Mouse (Mus musculus): ENCODE measurements around the gene Adamtsl5.

The Adamtsl5 gene

DNA sequence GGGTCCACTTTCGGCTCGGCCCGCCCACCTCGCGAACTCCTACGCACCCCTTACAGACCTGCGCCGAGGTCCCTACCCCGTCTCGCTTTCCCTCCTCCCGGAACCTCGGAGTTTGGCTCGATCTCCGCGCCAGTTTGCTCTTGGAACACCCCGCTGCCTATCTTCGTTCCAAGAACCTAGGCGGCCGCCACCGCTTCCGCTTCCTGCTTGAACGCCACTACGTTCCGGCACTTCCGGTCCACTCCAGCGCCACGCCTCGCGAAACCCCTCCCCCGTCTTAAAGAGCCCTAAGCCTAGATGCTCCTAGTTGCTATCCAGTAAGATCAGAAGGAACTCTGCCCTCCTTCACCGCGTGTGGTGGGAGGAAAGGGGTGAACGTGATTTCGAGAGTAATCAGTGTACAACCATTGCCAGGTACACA, 27.9 kb downstream of the Adamtsl5 start, which contains the start of gene 2310011J03Rik:
2310011J03Rik (minus strand) TSS at position 198 of the 421 bp plus-strand sequence.
- DNase-seq (ENCODE audit: low spot score) = peak; percentile 68

DNA sequence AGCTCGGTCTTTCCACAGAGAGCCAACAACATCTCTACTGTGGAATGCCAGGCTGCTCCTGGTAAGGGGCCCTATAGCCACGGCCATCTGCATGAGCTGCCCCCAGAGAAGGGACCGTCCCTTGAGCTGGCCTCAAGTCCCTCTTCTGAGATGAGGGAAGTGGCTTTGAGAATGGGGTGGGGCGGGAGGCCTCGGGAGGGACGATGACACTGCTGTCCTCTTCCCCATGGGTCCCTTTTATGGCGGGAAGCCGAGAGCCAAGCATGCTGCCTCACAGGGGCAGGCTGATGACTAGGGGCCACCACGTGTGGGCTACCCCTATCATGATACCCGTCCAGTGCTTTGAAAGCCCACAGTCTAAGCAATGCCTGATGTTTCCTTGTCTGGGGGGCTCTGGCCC, 31.2 kb downstream of the Adamtsl5 start:
- DNase-seq (ENCODE audit: low spot score) = no peak

DNA sequence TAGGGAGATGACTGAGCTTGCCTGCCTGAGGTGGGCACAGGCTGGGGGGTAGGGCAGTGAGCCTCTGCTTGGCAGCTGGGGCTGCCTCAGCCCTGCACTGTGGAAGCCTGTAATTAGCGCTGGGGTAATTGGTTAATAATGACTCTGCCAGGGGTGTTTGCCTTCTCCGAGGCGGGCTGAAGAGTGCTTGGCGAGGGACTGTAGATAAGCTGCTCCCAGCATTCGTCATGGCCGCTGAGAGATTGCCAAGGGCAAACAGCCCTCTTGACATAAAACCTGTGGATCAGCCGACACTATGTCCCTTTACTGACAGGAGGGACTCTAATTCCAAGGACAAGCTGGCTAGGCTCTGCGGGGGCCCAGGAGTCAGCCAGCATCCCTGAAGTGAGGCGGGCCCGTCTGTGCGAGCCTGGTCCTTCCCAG, 31.8 kb downstream of the Adamtsl5 start:
- no peak for DNase-seq (ENCODE audit: low spot score)

DNA sequence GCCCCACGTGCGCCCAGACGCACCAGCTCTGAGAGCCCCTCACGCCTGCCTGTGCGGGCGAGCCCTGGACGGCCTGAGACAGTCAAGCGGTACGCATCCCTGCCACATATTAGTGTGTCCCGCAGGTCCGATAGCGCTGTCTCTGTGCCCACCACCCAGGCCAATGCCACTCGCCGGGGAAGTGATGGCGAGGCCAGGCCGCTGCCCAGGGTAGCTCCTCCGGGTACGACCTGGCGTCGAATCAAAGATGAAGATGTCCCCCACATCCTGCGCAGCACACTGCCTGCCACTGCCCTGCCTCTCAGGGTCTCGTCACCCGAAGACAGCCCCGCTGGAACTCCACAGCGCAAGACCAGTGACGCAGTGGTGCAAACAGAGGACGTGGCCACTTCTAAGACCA, 32.9 kb downstream of the Adamtsl5 start:
- no peak for DNase-seq (ENCODE audit: low spot score)

DNA sequence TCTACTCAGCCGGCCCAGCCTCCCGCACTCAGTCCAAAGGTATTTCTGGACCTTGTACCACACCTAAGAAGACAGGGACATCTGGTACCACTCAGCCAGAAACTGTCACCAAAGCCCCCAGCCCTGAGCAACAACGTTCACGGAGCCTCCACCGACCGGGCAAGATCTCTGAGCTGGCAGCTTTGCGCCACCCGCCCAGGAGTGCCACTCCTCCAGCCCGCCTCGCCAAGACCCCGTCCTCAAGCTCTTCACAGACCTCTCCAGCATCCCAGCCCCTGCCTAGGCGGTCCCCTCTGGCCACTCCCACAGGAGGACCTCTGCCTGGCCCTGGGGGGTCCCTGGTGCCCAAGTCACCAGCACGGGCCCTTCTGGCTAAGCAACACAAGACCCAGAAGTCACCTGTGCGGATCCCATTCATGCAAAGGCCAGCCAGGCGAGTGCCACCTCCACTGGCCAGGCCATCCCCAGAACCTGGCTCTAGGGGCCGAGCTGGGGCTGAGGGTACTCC, 33.7 kb downstream of the Adamtsl5 start:
- no peak for DNase-seq (ENCODE audit: low spot score)

DNA sequence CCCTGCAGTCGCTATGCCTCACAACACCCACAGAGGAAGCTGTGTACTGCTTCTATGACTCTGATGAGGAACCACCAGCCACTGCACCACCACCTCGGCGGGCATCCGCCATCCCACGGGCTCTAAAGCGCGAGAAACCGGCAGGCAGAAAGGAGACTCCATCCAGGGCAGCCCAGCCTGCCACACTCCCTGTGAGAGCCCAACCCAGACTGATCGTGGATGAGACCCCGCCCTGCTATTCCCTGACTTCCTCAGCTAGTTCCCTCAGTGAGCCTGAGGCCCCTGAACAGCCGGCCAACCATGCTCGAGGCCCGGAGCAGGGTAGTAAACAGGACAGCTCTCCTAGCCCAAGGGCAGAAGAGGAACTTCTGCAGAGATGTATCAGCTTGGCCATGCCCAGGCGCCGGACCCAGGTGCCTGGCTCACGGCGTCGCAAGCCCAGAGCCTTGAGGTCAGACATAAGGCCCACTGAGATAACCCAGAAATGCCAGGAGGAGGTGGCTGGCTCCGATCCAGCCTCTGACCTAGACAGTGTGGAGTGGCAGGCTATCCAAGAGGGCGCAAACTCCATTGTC, 34.5 kb downstream of the Adamtsl5 start:
- DNase-seq (ENCODE audit: low spot score) = no peak

DNA sequence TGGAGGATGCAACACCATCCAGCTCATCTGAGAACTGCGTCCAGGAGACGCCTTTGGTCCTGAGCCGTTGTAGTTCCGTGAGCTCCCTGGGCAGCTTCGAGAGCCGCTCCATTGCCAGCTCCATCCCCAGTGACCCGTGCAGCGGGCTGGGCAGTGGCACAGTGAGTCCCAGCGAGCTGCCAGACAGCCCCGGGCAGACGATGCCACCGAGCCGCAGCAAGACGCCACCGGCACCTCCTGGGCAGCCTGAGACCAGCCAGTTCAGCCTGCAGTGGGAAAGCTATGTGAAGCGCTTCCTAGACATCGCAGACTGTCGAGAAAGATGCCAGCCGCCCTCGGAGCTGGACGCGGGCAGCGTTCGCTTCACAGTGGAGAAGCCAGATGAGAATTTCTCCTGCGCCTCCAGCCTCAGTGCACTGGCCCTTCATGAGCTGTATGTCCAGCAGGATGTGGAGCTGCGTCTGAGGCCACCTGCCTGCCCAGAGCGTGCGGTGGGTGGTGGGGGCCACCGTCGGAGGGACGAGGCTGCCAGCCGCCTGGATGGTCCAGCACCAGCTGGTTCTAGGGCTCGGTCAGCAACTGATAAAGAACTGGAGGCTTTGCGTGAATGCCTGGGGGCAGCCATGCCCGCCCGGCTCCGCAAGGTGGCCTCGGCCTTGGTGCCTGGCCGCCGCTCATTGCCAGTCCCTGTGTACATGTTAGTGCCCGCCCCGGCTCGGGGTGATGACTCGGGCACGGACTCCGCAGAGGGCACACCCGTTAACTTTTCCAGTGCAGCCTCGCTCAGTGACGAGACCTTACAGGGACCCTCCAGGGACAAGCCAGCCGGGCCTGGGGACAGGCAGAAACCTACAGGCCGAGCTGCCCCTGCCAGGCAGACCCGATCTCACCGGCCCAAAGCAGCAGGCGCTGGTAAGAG, 35.4 kb downstream of the Adamtsl5 start:
- DNase-seq (ENCODE audit: low spot score) = no peak

DNA sequence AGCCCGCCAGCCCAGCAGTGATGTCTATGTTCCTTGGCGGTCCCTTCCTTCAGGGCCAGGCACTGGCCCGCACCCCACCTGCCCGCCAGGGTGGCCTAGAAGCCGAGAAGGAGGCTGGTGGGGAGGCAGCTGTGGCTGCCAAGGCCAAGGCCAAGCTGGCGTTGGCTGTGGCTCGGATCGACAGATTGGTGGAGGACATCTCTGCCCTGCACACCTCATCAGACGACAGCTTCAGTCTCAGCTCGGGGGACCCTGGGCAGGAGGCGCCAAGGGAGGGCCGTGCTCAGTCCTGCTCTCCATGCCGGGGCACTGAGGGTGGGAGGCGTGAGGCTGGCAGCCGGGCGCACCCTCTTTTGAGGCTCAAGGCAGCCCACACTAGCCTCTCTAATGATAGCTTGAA, 36.7 kb downstream of the Adamtsl5 start:
- no peak for DNase-seq (ENCODE audit: low spot score)

DNA sequence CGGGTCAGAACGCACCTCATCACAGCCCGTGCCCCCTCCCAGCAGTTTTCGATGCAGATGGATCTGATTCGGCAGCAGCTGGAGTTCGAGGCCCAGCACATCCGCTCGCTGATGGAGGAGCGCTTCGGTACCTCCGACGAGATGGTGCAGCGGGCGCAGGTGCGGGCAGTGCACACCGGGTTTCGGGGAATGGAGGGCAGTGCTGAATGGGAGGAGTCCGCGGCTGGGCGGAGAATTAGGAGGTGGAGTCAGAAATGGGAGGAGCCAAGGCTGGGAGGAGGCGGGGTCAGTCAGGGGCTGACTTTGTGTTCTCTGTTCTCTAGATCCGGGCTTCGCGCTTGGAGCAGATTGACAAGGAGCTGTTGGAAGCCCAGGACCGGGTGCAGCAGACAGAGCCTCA, 43.4 kb downstream of the Adamtsl5 start:
- no peak for DNase-seq (ENCODE audit: low spot score)

DNA sequence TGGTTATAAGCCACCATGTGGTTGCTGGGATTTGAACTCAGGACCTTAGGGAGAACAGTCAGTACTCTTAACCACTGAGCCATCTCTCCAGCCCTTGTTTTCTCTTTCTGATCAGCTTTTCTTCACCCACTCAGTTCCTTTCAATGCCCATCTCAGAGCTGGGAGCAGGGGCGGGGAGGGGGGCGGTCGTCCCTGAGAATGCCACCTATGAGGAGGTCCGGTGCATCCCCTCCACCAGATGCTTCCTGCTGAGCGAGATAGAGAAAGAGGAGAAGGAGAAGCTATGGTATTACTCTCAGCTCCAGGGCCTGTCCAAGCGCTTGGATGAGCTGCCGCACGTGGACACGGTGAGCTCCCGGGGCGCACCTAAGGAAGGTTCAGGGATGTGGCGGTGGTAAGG, 43.8 kb downstream of the Adamtsl5 start:
- no peak for DNase-seq (ENCODE audit: low spot score)

DNA sequence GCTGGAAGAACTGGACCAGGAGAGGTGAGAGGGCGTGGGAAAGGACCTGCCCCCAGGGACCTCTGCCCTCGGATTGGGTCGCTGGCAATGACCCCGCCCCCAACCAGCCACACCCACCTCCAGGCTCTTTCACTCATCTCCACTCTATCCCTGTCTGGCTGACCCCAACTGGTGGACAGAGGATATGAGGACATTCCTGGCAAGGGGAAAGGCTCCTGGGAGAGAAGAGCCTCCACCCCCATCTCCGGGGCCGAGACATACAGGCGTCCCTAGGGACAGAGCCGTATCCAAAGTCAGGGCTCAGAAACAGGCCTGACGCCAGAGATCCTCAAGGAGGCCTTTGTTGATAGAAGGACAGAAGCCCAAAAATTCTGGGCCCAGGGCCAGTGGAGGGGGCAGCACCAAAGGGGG, 45.7 kb downstream of the Adamtsl5 start:
- no peak for DNase-seq (ENCODE audit: low spot score)

DNA sequence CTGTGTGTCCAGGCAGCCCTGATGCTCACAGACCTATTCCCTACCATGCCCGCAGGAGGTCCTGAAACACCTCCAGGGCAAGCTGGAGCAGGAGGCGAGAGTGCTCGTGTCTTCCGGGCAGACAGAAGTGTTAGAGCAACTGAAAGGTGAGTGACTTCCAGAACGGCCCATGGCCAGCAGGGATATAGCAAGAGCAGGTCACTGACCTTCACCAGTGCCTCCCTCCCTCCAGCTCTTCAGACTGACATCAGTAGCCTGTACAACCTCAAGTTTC, 46.2 kb downstream of the Adamtsl5 start:
- DNase-seq (ENCODE audit: low spot score) = no peak

DNA sequence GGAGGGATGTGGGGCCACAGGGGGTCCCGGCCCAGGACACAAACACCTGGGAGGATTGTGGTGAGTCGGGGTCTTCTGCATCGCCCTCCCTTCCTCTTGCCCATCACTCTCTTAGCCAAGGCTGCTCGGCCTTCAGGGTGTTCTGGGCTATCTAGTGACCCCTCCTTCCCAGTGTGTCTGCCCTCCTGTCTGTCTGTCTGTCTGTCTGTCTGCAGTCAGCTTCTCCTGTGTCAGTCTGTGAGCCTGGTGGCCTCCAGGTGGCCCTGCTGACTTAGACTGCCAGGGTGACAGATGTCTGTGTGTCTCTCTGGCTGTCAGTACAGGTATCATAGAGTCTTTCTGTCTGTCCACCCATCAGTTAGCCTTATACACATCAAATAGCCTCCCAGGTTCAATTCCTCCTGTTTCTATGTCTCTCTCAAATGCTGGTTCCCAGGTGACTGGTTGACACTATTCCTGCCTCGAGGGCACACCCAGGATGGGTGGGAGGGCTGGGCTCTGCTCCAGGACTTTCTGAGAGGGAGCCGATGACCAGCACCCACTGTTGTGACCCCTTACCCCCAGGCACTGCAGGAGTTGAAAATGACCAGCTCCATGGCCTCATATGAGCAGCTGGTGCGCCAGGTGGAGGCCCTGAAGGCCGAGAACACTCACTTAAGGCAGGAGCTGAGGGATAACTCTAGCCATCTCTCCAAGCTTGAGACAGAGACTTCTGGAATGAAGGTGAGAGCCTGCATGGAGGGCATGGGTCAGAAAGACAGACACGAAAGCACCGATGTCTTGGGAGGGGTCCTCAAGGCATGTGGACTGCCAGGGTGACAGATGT, 46.7 kb downstream of the Adamtsl5 start:
- no peak for DNase-seq (ENCODE audit: low spot score)

DNA sequence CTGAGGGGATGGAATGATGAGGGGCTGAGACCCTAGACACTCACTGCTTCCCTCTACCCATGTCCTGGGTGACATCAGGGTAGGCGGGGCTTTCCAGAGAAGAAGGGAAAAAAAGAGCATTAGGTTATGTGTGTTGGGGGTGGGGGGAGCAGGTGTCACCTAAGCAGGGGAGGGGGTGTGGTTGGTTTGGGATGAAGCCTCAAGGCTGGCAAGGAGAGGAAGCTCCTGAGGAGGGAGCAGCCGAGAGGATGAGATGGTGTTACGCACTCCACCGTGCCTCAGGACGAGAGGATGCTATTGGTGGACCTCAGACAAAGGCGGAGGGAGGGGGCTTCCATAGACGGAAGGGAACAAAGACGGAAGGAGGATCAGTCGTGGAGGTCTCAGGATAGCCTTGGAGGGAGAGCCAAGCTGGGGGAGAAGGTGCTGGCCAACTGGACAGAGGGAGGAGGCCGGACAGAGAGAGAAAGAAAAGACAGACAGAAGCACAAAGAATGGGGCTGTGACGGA, 47.5 kb downstream of the Adamtsl5 start:
- DNase-seq (ENCODE audit: low spot score) = no peak

DNA sequence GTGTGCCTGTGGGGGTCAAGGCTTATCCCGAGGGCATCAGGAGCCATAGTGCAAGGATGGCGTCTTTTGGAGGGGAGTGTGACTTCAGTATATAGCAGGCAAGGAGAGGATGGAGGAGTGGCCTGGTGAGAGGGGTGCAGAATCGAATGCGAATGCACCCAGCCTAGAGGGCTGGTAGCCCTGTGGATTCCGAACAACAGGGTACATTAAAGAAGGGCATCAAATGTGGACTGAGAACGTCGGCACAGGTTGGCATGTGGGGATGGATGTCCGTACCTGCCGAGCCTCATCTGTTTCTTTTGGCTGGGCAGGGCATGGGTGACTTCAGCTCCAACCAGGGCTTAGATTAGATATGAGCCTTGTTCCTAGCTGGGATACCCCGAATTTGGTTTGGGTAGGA, 48.4 kb downstream of the Adamtsl5 start:
- DNase-seq (ENCODE audit: low spot score) = no peak

DNA sequence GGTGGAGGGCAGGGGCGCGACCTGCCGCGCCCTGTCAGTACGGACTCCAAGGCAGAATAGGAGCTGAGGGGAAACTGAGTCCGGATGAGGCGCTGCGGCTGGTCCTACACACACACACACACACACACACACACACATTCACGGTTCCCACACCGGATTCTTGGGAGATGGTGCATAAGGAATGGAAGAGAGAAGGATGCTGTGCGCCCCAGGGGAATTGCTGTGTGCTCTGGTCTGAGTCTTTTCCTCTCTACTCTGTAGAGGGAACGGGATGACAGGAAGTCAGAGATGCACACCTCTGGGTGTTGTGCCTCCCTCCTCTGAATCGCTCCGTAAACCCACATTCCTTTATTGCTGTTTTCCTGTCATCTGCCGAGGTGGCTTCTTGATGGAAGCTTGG, 48.9 kb downstream of the Adamtsl5 start:
- DNase-seq (ENCODE audit: low spot score) = no peak

DNA sequence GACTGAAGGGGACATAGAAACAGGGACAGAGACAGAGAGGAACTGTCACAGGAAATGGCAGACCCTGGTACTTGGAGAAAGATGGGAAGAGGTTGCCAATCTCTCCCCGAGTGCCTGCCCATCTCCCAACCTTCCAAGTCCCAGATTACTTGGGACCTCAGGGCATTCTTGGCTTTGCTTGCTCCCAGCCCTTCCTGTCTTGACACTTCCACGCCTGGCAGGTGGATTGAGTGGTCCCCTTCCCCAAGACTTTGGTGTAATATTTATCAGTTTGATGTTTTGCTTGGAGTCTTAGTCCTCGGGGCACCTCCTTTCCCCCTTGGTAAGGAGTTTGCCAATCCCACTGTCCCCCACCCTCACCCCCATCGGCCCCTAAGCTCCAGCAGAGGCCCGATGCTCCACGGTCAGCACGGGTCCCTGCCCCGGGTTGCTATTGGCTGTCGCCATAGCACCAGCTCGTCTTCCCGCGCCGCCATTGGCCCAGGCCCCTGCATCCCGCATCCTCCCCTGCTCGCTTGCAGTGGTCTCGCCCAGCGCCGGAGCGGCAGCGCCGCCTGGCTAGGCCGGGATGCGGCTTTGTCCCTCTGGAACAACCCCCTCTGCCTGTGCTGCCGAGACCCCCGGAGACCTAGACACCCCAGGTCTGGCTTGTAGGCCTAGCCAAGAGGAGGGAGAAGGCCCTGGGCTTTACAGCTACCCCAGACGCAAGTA, 49.5 kb downstream of the Adamtsl5 start:
- DNase-seq (ENCODE audit: low spot score) = no peak

DNA sequence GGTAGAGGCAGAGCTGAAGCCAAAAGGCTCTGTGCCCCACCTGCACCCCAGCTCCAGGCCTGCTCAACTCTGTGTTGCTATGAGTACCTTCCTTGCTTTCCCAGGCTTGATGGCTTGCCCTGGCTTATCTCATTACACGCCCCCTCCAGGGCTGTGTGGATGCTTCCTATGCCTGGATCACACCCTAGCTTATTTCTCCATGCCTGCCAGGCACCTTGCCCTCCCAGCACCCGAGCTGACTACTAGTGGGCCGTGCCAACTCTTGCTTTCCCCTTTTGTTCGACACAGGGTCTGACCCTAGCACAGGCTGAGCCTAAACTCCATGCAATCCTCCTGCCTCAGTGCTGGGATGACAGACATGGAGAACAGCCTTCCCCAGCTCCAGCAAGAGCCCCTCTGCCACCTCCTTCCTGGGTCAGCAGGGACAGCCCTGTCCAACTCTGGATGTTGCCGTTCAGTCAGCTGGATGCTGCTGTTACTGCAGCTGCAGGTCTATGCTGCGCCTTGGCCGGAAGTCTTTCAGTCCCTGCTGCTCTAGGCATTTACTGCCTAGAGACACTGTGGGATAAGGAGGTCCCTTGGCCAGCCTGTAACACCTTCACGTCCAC, 50.6 kb downstream of the Adamtsl5 start:
- no peak for DNase-seq (ENCODE audit: low spot score)

DNA sequence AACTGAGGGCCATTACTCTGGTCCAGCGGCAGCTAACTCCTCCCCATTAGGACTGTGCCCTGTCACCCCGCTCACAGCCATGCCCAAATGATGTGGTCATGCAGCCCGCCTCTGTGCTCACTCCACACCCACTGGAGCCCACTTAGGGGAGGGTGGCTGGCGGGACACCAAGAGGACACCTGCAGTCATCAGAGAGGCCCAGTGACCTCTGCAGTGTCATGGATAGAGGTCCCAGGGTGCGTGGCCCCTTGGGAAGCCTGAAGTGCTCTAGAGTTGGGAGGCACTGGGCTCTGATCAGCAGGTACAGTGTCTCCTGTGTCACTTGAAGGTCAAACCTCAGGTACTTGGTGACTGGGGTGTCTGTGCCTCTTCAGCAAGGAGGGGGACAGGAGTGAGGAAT, 51.4 kb downstream of the Adamtsl5 start:
- no peak for DNase-seq (ENCODE audit: low spot score)

DNA sequence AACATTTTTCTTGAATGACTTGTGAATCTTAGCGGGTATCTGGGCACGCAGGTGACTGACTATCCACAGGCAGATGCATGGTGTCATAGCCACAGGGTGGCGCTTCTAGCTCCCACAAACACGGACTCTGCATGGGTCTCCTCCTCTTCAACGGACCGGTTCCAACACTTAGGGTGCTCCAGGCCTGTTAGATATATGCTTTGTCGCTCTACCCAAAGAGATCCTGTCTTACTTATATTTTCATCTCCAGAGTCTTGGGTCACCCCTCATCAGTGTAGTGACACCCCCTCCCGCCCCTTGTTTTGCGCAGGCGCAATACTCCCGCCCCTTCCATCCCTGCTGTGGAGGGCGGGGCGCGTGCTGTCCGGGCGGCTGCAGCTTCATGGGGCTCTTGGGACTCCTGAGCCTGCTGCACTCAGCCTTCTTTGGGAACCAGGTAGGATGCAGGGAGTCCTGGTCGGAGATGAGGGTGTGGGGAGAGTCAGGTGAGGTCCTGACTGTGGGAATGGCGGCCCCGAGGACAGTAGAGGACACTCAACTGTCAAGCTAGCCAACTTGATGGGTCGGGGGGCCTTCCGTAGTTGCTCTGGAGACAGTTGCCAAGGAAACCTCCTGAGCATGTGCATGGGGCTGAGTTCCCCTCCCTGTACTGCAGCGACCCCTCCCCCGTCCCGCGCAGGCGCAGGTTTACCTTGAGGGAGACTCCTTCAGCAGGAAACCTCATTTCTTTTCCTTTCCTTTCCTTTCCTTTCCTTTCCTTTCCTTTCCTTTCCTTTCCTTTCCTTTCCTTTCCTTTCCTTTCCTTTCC, 52.4 kb downstream of the Adamtsl5 start, which contains the start of gene Apc2:
Apc2 (plus strand) TSS at position 360 of the 808 bp plus-strand sequence.
- no peak for DNase-seq (ENCODE audit: low spot score)
